Mouse (Mus musculus): Measurements from ENCODE around the gene Celf3. TPM values are rescaled to one million over a fixed set of nuclear protein-coding genes. Genes with fewer than 3 reads are reported as not detected.

Celf3 gene
- polyA plus RNA-seq, 1 experiment: not detected

- Histone ChIP-seq H3K27me3 (ENCODE audit: control insufficient read depth, insufficient read depth, low read length) (peaks cover 2% of the 10 kb centered on the region), H3K36me3 (ENCODE audit: control insufficient read depth, insufficient read depth, low read length) (no peaks in the 10 kb centered on the region), H3K27ac (ENCODE audit: insufficient read depth, low read length) (no peak overlapping the region), H3K4me3 (ENCODE audit: extremely low read depth, insufficient read depth, insufficient read length) (no peak overlapping the region), H3K4me1 (ENCODE audit: control insufficient read depth, insufficient read depth, insufficient read length) (no peaks in the 10 kb centered on the region)
- 21% methylated on average over 9 of the region's 9 CpGs for WGBS
- no peak for TF ChIP-seq CTCF (IDR thresholded peaks at IDR 0.05; ENCODE audit: extremely low read depth, insufficient read depth, insufficient read length, insufficient replicate concordance)
- TF ChIP-seq POLR2A (IDR thresholded peaks at IDR 0.05; ENCODE audit: low read depth, low read length): no peak
- no peak for DNase-seq (ENCODE audit: low read depth in 1 of 2, low spot score in 2 of 2)
Measured at GRCm38 (mm10) chr3:94478591-94479169, 585 bp downstream of the Celf3 start.

- Histone ChIP-seq H3K27me3 (ENCODE audit: control insufficient read depth, insufficient read depth, low read length) (peaks cover 2% of the 10 kb centered on the region), H3K36me3 (ENCODE audit: control insufficient read depth, insufficient read depth, low read length) (no peaks in the 10 kb centered on the region), H3K27ac (ENCODE audit: insufficient read depth, low read length) (no peak overlapping the region), H3K4me3 (ENCODE audit: extremely low read depth, insufficient read depth, insufficient read length) (no peak overlapping the region), H3K4me1 (ENCODE audit: control insufficient read depth, insufficient read depth, insufficient read length) (no peaks in the 10 kb centered on the region)
- TF ChIP-seq POLR2A (IDR thresholded peaks at IDR 0.05; ENCODE audit: low read depth, low read length) (no peak), CTCF (IDR thresholded peaks at IDR 0.05; ENCODE audit: extremely low read depth, insufficient read depth, insufficient read length, insufficient replicate concordance) (no peak)
- WGBS: 4% methylated on average over 11 of the region's 11 CpGs
- no peak for DNase-seq (ENCODE audit: low read depth in 1 of 2, low spot score in 2 of 2)
Measured at GRCm38 (mm10) chr3:94479564-94479963, 1.5 kb downstream of the Celf3 start.

DNA sequence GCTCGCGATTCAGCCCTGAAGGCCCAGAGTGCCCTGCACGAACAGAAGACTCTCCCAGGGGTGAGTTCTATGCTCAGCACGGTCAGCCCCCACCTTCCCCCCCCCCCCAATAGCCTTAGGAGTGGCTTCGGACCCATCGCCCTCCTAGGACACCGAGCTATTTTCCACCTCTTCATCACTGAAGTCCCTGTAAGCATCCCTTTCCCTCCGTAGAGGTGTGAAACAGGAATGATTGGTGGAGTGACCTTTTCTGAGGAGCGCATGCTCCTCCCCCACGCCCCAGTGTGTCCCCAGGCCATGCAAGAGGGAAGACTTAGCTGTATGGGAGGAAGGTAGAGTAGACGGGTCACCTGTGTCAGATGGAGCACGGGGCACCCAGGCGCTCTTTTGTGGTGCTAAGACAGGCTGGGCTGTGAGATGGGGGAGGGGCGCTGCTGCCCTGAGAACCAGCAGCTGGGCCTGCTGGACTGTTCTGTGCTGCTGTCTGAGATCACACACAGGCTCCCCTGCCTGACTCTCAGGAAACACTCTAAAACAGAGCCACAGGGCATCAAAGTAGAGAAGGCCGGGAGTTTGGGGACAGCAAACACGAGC is 2.3 kb downstream of the Celf3 start, which contains the start of gene Riiad1:
Riiad1 (minus strand) TSS at position 51 of the 594 bp plus-strand sequence.
- WGBS: 31% methylated on average over 16 of the region's 16 CpGs
- no peaks in the 10 kb centered on the region for H3K36me3 ChIP-seq (ENCODE audit: control insufficient read depth, insufficient read depth, low read length)
- H3K4me3 ChIP-seq (ENCODE audit: extremely low read depth, insufficient read depth, insufficient read length): no peak within 1 kb of the TSS
- H3K27ac ChIP-seq (ENCODE audit: insufficient read depth, low read length): no peak within 1 kb of the TSS
- H3K4me1 ChIP-seq (ENCODE audit: control insufficient read depth, insufficient read depth, insufficient read length): no peaks in the 10 kb centered on the region
- no peak for DNase-seq (ENCODE audit: low read depth in 1 of 2, low spot score in 2 of 2)
- no peak for TF ChIP-seq POLR2A (IDR thresholded peaks at IDR 0.05; ENCODE audit: low read depth, low read length)
- no peak for TF ChIP-seq CTCF (IDR thresholded peaks at IDR 0.05; ENCODE audit: extremely low read depth, insufficient read depth, insufficient read length, insufficient replicate concordance)
- peaks cover 2% of the 10 kb centered on the region for H3K27me3 ChIP-seq (ENCODE audit: control insufficient read depth, insufficient read depth, low read length)

DNA sequence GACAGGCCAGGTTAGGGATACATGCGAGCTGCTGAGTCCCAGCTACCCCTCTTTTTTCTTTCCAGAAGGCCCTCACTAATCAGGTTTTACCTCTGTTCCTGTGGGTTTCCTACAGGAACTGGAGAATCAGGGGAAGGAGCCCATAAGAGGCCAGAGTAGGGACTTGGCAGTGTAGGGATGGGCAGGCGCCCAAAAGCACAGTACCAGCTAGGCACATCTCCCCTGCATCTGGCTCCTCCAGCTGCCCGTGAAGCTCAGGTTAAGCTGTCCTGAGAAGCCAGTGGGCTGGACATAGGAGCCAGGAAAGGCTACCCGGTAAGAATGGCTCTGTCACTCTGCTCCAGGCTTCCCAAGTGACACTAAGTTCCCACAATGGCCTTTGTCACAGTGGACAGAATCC is 3.3 kb downstream of the Celf3 start:
- Histone ChIP-seq H3K27me3 (ENCODE audit: control insufficient read depth, insufficient read depth, low read length) (peaks cover 2% of the 10 kb centered on the region), H3K36me3 (ENCODE audit: control insufficient read depth, insufficient read depth, low read length) (no peaks in the 10 kb centered on the region), H3K4me1 (ENCODE audit: control insufficient read depth, insufficient read depth, insufficient read length) (no peaks in the 10 kb centered on the region), H3K4me3 (ENCODE audit: extremely low read depth, insufficient read depth, insufficient read length) (no peak overlapping the region), H3K27ac (ENCODE audit: insufficient read depth, low read length) (no peak overlapping the region)
- WGBS: 71% methylated on average over 4 of the region's 4 CpGs
- DNase-seq (ENCODE audit: low read depth in 1 of 2, low spot score in 2 of 2): no peak
- no peak for TF ChIP-seq POLR2A (IDR thresholded peaks at IDR 0.05; ENCODE audit: low read depth, low read length)

GRCm38 (mm10) chr3:94482764-94483385 is 4.8 kb downstream of the Celf3 start:
- no peaks in the 10 kb centered on the region for H3K4me1 ChIP-seq (ENCODE audit: control insufficient read depth, insufficient read depth, insufficient read length)
- H3K36me3 ChIP-seq (ENCODE audit: control insufficient read depth, insufficient read depth, low read length): no peaks in the 10 kb centered on the region
- 78% methylated on average over 17 of the region's 17 CpGs for WGBS
- DNase-seq (ENCODE audit: low read depth in 1 of 2, low spot score in 2 of 2): no peak
- peaks cover 2% of the 10 kb centered on the region for H3K27me3 ChIP-seq (ENCODE audit: control insufficient read depth, insufficient read depth, low read length)
- no peak overlapping the region for H3K27ac ChIP-seq (ENCODE audit: insufficient read depth, low read length)
- H3K4me3 ChIP-seq (ENCODE audit: extremely low read depth, insufficient read depth, insufficient read length): no peak overlapping the region
- TF ChIP-seq CTCF (IDR thresholded peaks at IDR 0.05; ENCODE audit: extremely low read depth, insufficient read depth, insufficient read length, insufficient replicate concordance): no peak
- no peak for TF ChIP-seq POLR2A (IDR thresholded peaks at IDR 0.05; ENCODE audit: low read depth, low read length)

- peaks cover 2% of the 10 kb centered on the region for H3K27me3 ChIP-seq (ENCODE audit: control insufficient read depth, insufficient read depth, low read length)
- WGBS: 61% methylated on average over 20 of the region's 20 CpGs
- no peaks in the 10 kb centered on the region for H3K36me3 ChIP-seq (ENCODE audit: control insufficient read depth, insufficient read depth, low read length)
- H3K4me1 ChIP-seq (ENCODE audit: control insufficient read depth, insufficient read depth, insufficient read length): no peaks in the 10 kb centered on the region
- no peak overlapping the region for H3K27ac ChIP-seq (ENCODE audit: insufficient read depth, low read length)
- no peak for DNase-seq (ENCODE audit: low read depth in 1 of 2, low spot score in 2 of 2)
- TF ChIP-seq POLR2A (IDR thresholded peaks at IDR 0.05; ENCODE audit: low read depth, low read length) (no peak), CTCF (IDR thresholded peaks at IDR 0.05; ENCODE audit: extremely low read depth, insufficient read depth, insufficient read length, insufficient replicate concordance) (no peak)
- no peak overlapping the region for H3K4me3 ChIP-seq (ENCODE audit: extremely low read depth, insufficient read depth, insufficient read length)
Measured at GRCm38 (mm10) chr3:94483790-94484439, 5.8 kb downstream of the Celf3 start.

Measured in spleen, adult 2 months (tissue).